12 mouse cellular contexts compared by ENCODE assay signal in genomic region chr11:46102107-46102506, GRCm38 (mm10). TPM values are rescaled to one million over a fixed set of nuclear protein-coding genes. Genes with fewer than 3 reads are reported as not detected.
DNase-seq lines count a peak whose midpoint lies in the region; ATAC-seq lines count a peak whose summit lies in the region.
"Had no signal": no experiment of that assay in that cellular context is flagged by ENCODE, and none has a peak within 500 bp of the region (broad histone marks: within the 10 kb centered on the region; RNA-seq: fewer than 3 reads in every experiment).

No protein-coding gene starts in this region.

- H3K27me3 ChIP-seq in kidney, embryonic 14.5 days (ENCODE audit: control insufficient read depth, insufficient read depth, low read length) = no peaks in the 10 kb centered on the region
- H3K27me3 ChIP-seq in limb, embryonic 11.5 days (ENCODE audit: control insufficient read depth, insufficient read depth, low read length) = no peaks in the 10 kb centered on the region
- no peaks in the 10 kb centered on the region for H3K27me3 ChIP-seq in midbrain, embryonic 13.5 days
- H3K27me3 ChIP-seq: hindbrain, embryonic 13.5 days; lung, embryonic 15.5 days had no signal

- DNase-seq in kidney, adult 9 months = no peak
- DNase-seq in cerebellum, adult 9-10 months = peak; percentile 79
- DNase-seq in cerebellum, postnatal 25 days = peak; percentile 71 to 77
- DNase-seq in limb, embryonic 11.5 days (ENCODE audit: low spot score) = peak; percentile 61
- DNase-seq in adrenal gland, adult 2 months = no peak
- DNase-seq: kidney, adult 2 months had no signal

- WGBS in kidney, embryonic 14.5 days = 46% methylated on average over 6 of the region's 6 CpGs
- 37% methylated on average over 6 of the region's 6 CpGs for WGBS in limb, embryonic 11.5 days
- 85% methylated on average over 6 of the region's 6 CpGs for WGBS in midbrain, embryonic 13.5 days

- H3K9me3 ChIP-seq in kidney, embryonic 14.5 days (ENCODE audit: control insufficient read depth, low read length) = no peaks in the 10 kb centered on the region
- no peaks in the 10 kb centered on the region; the same call in 1 of the 2 replicates for H3K9me3 ChIP-seq in limb, embryonic 11.5 days (ENCODE audit: control insufficient read depth, low read length)
- no peaks in the 10 kb centered on the region for H3K9me3 ChIP-seq in midbrain, embryonic 13.5 days
- H3K9me3 ChIP-seq: hindbrain, embryonic 13.5 days; lung, embryonic 15.5 days had no signal

- H3K36me3 ChIP-seq in kidney, embryonic 14.5 days (ENCODE audit: control insufficient read depth, insufficient read depth, low read length) = peaks cover 21% of the 10 kb centered on the region
- peaks cover 10% of the 10 kb centered on the region for H3K36me3 ChIP-seq in limb, embryonic 11.5 days (ENCODE audit: control insufficient read depth, insufficient read depth, low read length)
- H3K36me3 ChIP-seq in midbrain, embryonic 13.5 days = peaks cover 26% of the 10 kb centered on the region

- H3K27ac ChIP-seq in kidney, embryonic 14.5 days (ENCODE audit: low read depth, low read length) = no peak overlapping the region
- H3K27ac ChIP-seq in limb, embryonic 11.5 days (replicated peaks; ENCODE audit: low read depth, low read length) = peak overlapping the region; percentile 30; the same call in 1 of the 2 replicates
- H3K27ac ChIP-seq in midbrain, embryonic 13.5 days = no peak overlapping the region
- H3K27ac ChIP-seq: hindbrain, embryonic 13.5 days; left cerebral cortex, adult 2 months; lung, embryonic 15.5 days had no signal

- H3K4me3 ChIP-seq in kidney, embryonic 14.5 days (ENCODE audit: low read length) = no peak overlapping the region
- no peak overlapping the region for H3K4me3 ChIP-seq in limb, embryonic 11.5 days (ENCODE audit: low read depth, low read length)
- H3K4me3 ChIP-seq in midbrain, embryonic 13.5 days (replicated peaks) = no peak overlapping the region
- H3K4me3 ChIP-seq: hindbrain, embryonic 13.5 days; left cerebral cortex, adult 2 months; lung, embryonic 15.5 days had no signal

- no peak overlapping the region for H3K9ac ChIP-seq in kidney, embryonic 14.5 days (ENCODE audit: low read depth, low read length)
- H3K9ac ChIP-seq in limb, embryonic 11.5 days (ENCODE audit: low read length) = no peak overlapping the region
- no peak overlapping the region for H3K9ac ChIP-seq in midbrain, embryonic 13.5 days (replicated peaks)
- H3K9ac ChIP-seq: hindbrain, embryonic 13.5 days; lung, embryonic 15.5 days had no signal

- 0 out of 2 replicates have a peak, but pooled peaks have one; percentile 35 for ATAC-seq in kidney, embryonic 14.5 days (ENCODE audit: low FRiP score, low TSS enrichment)
- ATAC-seq in limb, embryonic 11.5 days (ENCODE audit: insufficient number of reproducible peaks, low FRiP score, low TSS enrichment, low read depth) = peak; percentile 26; the same call in 1 of the 2 replicates
- ATAC-seq in midbrain, embryonic 13.5 days = no peak
- ATAC-seq: midbrain, embryonic 16.5 days had no signal

- no peak overlapping the region for H3K4me2 ChIP-seq in kidney, embryonic 14.5 days (replicated peaks; ENCODE audit: low read depth, low read length)
- H3K4me2 ChIP-seq in limb, embryonic 11.5 days (ENCODE audit: low read depth, severe bottlenecking) = no peak overlapping the region
- no peak overlapping the region for H3K4me2 ChIP-seq in midbrain, embryonic 13.5 days (replicated peaks)
- H3K4me2 ChIP-seq: hindbrain, embryonic 13.5 days; lung, embryonic 15.5 days had no signal

- H3K4me1 ChIP-seq in kidney, embryonic 14.5 days (ENCODE audit: control insufficient read depth, insufficient read depth, low read length) = no peaks in the 10 kb centered on the region
- peaks cover 7% of the 10 kb centered on the region; the same call in 1 of the 2 replicates for H3K4me1 ChIP-seq in limb, embryonic 11.5 days (ENCODE audit: control insufficient read depth, insufficient read depth, low read length)
- no peaks in the 10 kb centered on the region for H3K4me1 ChIP-seq in midbrain, embryonic 13.5 days (replicated peaks)
- H3K4me1 ChIP-seq: lung, embryonic 15.5 days had no signal

RNA-seq across cellular contexts. Expression of gene Adam19, which starts 46.3 kb away (rescaled TPM):
- polyA plus RNA-seq in kidney, embryonic 14.5 days (2014; fragmentation: Nextera tagmentation; extraction: Ambion mirVana) = 7.6 and 14.7 TPM in 2 replicates
- 11.0 and 12.1 TPM in 2 replicates for polyA plus RNA-seq in limb, embryonic 11.5 days (2014; fragmentation: Nextera tagmentation; extraction: Ambion mirVana)
- total RNA-seq in adrenal gland, adult 2 months (2021) = 1 to 10 TPM; 2.6 to 6.7 TPM
- 2.9 and 3.8 TPM in 2 replicates for polyA plus RNA-seq in adrenal gland, adult 2 months (2012; rRNA removed)
- 8.8 and 10.5 TPM in 2 replicates for polyA plus RNA-seq in midbrain, embryonic 13.5 days (2015; fragmentation: Nextera tagmentation; extraction: Ambion mirVana)

RNA-seq across cellular contexts. Expression of gene Gm12166, which starts 50.0 kb away (rescaled TPM):
- polyA plus RNA-seq in kidney, embryonic 14.5 days (2014; fragmentation: Nextera tagmentation; extraction: Ambion mirVana) = 5.0 and 5.4 TPM in 2 replicates
- polyA plus RNA-seq in limb, embryonic 11.5 days (2014; fragmentation: Nextera tagmentation; extraction: Ambion mirVana) = 3.4 and 4.8 TPM in 2 replicates
- 1 to 10 TPM in 1 of 2 experiments, under 1 TPM in 1; 0.92 to 3.5 TPM for total RNA-seq in adrenal gland, adult 2 months (2021)
- 7.5 and 14.5 TPM in 2 replicates for polyA plus RNA-seq in adrenal gland, adult 2 months (2012; rRNA removed)
- polyA plus RNA-seq in midbrain, embryonic 13.5 days (2015; fragmentation: Nextera tagmentation; extraction: Ambion mirVana) = 6.1 and 7.1 TPM in 2 replicates

Comparison
In these comparisons a context has a peak if more than half of its experiments do, and no peak if none do; other contexts are left out.
1. DNase-seq: peak in cerebellum, adult 9-10 months (single experiment), cerebellum, postnatal 25 days (2 of 2) and limb, embryonic 11.5 days (single experiment); none in kidney, adult 9 months (single experiment) and adrenal gland, adult 2 months (single experiment).